Mouse (Mus musculus) right cerebral cortex, postnatal 25 days (tissue): ENCODE results near the gene Ces1h.
"Not testable (repeated sequence)": the region's sequence is repeated elsewhere in the genome, so short reads cannot be mapped to it uniquely, and the experiment has no call there.

ENCODE experiments used
- DNase-seq: peaks from one replicate; pipeline ENCODE4 v3.0.0; 2022

Ces1h gene

GRCm38 (mm10) chr8:93379625-93380024 lies at the start of gene Ces1h:
Gene Ces1h (minus strand): TSS chr8:93379725.
- DNase-seq = no peak

GRCm38 (mm10) chr8:93427195-93427594 lies 47.7 kb upstream of the Ces1h start:
- no peak for DNase-seq

- no peak for DNase-seq
Observed at GRCm38 (mm10) chr8:93415387-93415786, 35.9 kb upstream of the Ces1h start.

- DNase-seq = no peak
Observed at GRCm38 (mm10) chr8:93408830-93409229, 29.3 kb upstream of the Ces1h start.

- no peak for DNase-seq
Observed at GRCm38 (mm10) chr8:93399698-93400097, 20.2 kb upstream of the Ces1h start.

- DNase-seq = no peak
Observed at GRCm38 (mm10) chr8:93398044-93398443, 18.5 kb upstream of the Ces1h start.

GRCm38 (mm10) chr8:93394079-93394619 lies 14.6 kb upstream of the Ces1h start:
- not testable (repeated sequence) for DNase-seq

GRCm38 (mm10) chr8:93369481-93369880 lies 10.0 kb downstream of the Ces1h start:
- DNase-seq = no peak

- no peak for DNase-seq
Observed at GRCm38 (mm10) chr8:93360113-93360512, 19.4 kb downstream of the Ces1h start.

- no peak for DNase-seq
Observed at GRCm38 (mm10) chr8:93339531-93339930, 40.0 kb downstream of the Ces1h start.

- DNase-seq = no peak
Observed at GRCm38 (mm10) chr8:93337207-93337606, 42.3 kb downstream of the Ces1h start, which contains the start of gene Ces1g. Gene Ces1g (minus strand): TSS chr8:93337308.

- DNase-seq = no peak
Observed at GRCm38 (mm10) chr8:93332703-93333102, 46.8 kb downstream of the Ces1h start.

GRCm38 (mm10) chr8:93331151-93331550 lies 48.4 kb downstream of the Ces1h start:
- no peak for DNase-seq

GRCm38 (mm10) chr8:93325123-93325522 lies 54.4 kb downstream of the Ces1h start:
- DNase-seq = no peak

- no peak for DNase-seq
Observed at GRCm38 (mm10) chr8:93317031-93317430, 62.5 kb downstream of the Ces1h start.

GRCm38 (mm10) chr8:93315557-93315956 lies 64.0 kb downstream of the Ces1h start:
- DNase-seq = no peak
